Mouse (Mus musculus) megakaryocyte, embryonic 14.5 days (primary cell): ENCODE data around the gene Usp49.

ENCODE experiments used
- FLI1 ChIP-seq: IDR thresholded peaks from 2 replicates; pipeline ENCODE4 v1.6.1; 2012; ENCODE audit warnings: low read length, inconsistent platforms, mixed read lengths
- GATA1 ChIP-seq: IDR thresholded peaks from 3 replicates; pipeline ENCODE4 v1.6.1; 2012; ENCODE audit warnings: mixed read lengths, low read length, inconsistent platforms, borderline replicate concordance

- TF ChIP-seq GATA1, result no peak
- TF ChIP-seq FLI1, result no peak
Measured at GRCm38 (mm10) chr17:47597261-47597660, 33.2 kb upstream of the Usp49 start.
